Comparison of ENCODE assay signal across 13 mouse cellular contexts in genomic region chr4:58177256-58177655, GRCm38 (mm10). TPM values are rescaled to one million over a fixed set of nuclear protein-coding genes. Genes with fewer than 3 reads are reported as not detected.
"Had no signal": no experiment of that assay in that cellular context is flagged by ENCODE, and none has a peak within 500 bp of the region (broad histone marks: within the 10 kb centered on the region; RNA-seq: fewer than 3 reads in every experiment).

No protein-coding gene starts in this region.

- H3K4me1 ChIP-seq: midbrain, embryonic 12.5 days had no signal

- H3K36me3 ChIP-seq: limb, embryonic 13.5 days; midbrain, embryonic 12.5 days; stomach, embryonic 15.5 days had no signal

- H3K9me3 ChIP-seq: limb, embryonic 13.5 days; midbrain, embryonic 12.5 days; stomach, embryonic 15.5 days had no signal

- H3K4me3 ChIP-seq: limb, embryonic 13.5 days; midbrain, embryonic 12.5 days; stomach, embryonic 15.5 days had no signal

- H3K27ac ChIP-seq: limb, embryonic 13.5 days; liver, embryonic 14.5 days; midbrain, embryonic 12.5 days; stomach, embryonic 15.5 days had no signal

- H3K27me3 ChIP-seq: limb, embryonic 13.5 days; midbrain, embryonic 12.5 days; stomach, embryonic 15.5 days had no signal

- H3K4me2 ChIP-seq: limb, embryonic 13.5 days; midbrain, embryonic 12.5 days; stomach, embryonic 15.5 days had no signal

- DNase-seq: kidney, adult 9 months; kidney, postnatal 10 days; left cerebral cortex, postnatal 4 days; lung, adult 18-20 months; right cerebral cortex, postnatal 14 days; thymus, adult 2 months; thymus, postnatal 25 days had no signal

- ATAC-seq: midbrain, embryonic 16.5 days had no signal

- H3K9ac ChIP-seq: limb, embryonic 13.5 days; liver, embryonic 14.5 days; midbrain, embryonic 12.5 days; stomach, embryonic 15.5 days had no signal

RNA-seq across cellular contexts. Expression of gene Svep1, which starts 29.4 kb away (rescaled TPM):
- total RNA-seq: megakaryocyte-erythroid progenitor cell, adult 5-6 weeks had no signal
